Mouse (Mus musculus): Measurements from ENCODE around the gene Zfp454.

Gene Zfp454

GRCm38 (mm10) chr11:50841023-50841735 lies 46.3 kb downstream of the Zfp454 start, which contains the start of gene Zfp879:
Gene Zfp879 (minus strand): TSS chr11:50841552.
- DNase-seq, result peak; percentile 98

- DNase-seq, result no peak
Observed at GRCm38 (mm10) chr11:50835727-50836126, 51.7 kb downstream of the Zfp454 start.

GRCm38 (mm10) chr11:50827010-50827953 lies 60.2 kb downstream of the Zfp454 start, which contains the start of gene Zfp354c:
Gene Zfp354c (minus strand): TSS chr11:50827724.
- DNase-seq, result peak; percentile 88

- no peak for DNase-seq
Observed at GRCm38 (mm10) chr11:50826214-50826613, 61.2 kb downstream of the Zfp454 start.
